Mouse (Mus musculus): ENCODE measurements at regions not wholly inside any gene's neighbourhood (a gene's known extent, or its start where the extent isn't known, plus 50 kb on each side); places are given as distances from the start of the nearest gene placed in this dataset.

GRCm38 (mm10) chr16:75155441-75156038 is 430.3 kb downstream of the Lipi start:
- Histone ChIP-seq H3K4me3 (no peak overlapping the region), H3K27ac (no peak overlapping the region), H3K4me2 (no peak overlapping the region), H3K36me3 (no peaks in the 10 kb centered on the region), H3K27me3 (no peaks in the 10 kb centered on the region), H3K9me3 (no peaks in the 10 kb centered on the region), H3K4me1 (no peaks in the 10 kb centered on the region), H3K9ac (no peak overlapping the region)
- WGBS = 69% methylated on average over 5 of the region's 5 CpGs
- ATAC-seq (ENCODE audit: borderline replicate concordance, extremely low read depth, low FRiP score, low TSS enrichment) = no peak
